Mouse (Mus musculus) heart, embryonic 16.5 days (tissue): ENCODE measurements around the gene Zfp607b. TPM values are rescaled to one million over a fixed set of nuclear protein-coding genes. Genes with fewer than 3 reads are reported as not detected.

Experiments used
- ATAC-seq: fragments of 200-750 bp; cut with Nextera tagmentation; replicated peaks from 2 replicates; pipeline ENCODE4 v1.8.0; 2017; ENCODE audit warnings: moderate number of reproducible peaks; ENCODE audit not compliant: insufficient read depth, low FRiP score; ENCODE audit errors: extremely low read depth
- H3K27ac ChIP-seq: fragments of 300-500 bp; sonication (generic); 2 replicates; pipeline ENCODE4 v1.5.1; 2014; ENCODE audit warnings: mild to moderate bottlenecking, low read length, control low read depth, moderate library complexity
- H3K27me3 ChIP-seq: fragments of 300-500 bp; sonication (generic); 2 replicates; pipeline ENCODE4 v1.6.1; 2014; ENCODE audit warnings: low read length, mixed read lengths; ENCODE audit not compliant: control insufficient read depth, insufficient read depth
- H3K36me3 ChIP-seq: fragments of 300-500 bp; sonication (generic); 2 replicates; pipeline ENCODE4 v1.6.1; 2014; ENCODE audit not compliant: control insufficient read depth, insufficient read depth
- H3K4me1 ChIP-seq: fragments of 300-500 bp; sonication (generic); 2 replicates; pipeline ENCODE4 v1.6.1; 2014; ENCODE audit warnings: low read length, mixed read lengths; ENCODE audit not compliant: control insufficient read depth, insufficient read depth
- H3K4me2 ChIP-seq: fragments of 300-500 bp; sonication (generic); 2 replicates; pipeline ENCODE4 v1.6.1; 2014; ENCODE audit warnings: low read depth, mild to moderate bottlenecking, control low read depth, low read length
- H3K4me3 ChIP-seq: fragments of 300-500 bp; sonication (generic); 2 replicates; pipeline ENCODE4 v1.5.1; 2014; ENCODE audit warnings: mild to moderate bottlenecking, control low read depth, low read length
- H3K9ac ChIP-seq: fragments of 300-500 bp; sonication (generic); 2 replicates; pipeline ENCODE4 v1.6.1; 2014; ENCODE audit warnings: low read length, control low read depth
- H3K9me3 ChIP-seq: fragments of 300-500 bp; sonication (generic); replicated peaks from 2 replicates; pipeline ENCODE4 v1.6.1; 2016; ENCODE audit warnings: low read length; ENCODE audit not compliant: control insufficient read depth
- WGBS: fragments of 180-500 bp; shearing (Covaris S2); extraction: QIAGEN DNeasy Blood & Tissue Kit; methylation state at CpG from one replicate; pipeline ENCODE4 v1.1.7; 2014; 5-methylcytosine and 5-hydroxymethylcytosine counted together
- polyA plus RNA-seq: library from polyadenylated mRNA; unstranded; fragments of >200 nt; fragmentation: Nextera tagmentation; extraction: Ambion mirVana; gene quantifications from 2 replicates; pipeline ENCODE4 v1.2.1, GENCODE M21; 2015

Zfp607b gene
- polyA plus RNA-seq, 1 experiment from 2014 or later, result 3.0 TPM

DNA sequence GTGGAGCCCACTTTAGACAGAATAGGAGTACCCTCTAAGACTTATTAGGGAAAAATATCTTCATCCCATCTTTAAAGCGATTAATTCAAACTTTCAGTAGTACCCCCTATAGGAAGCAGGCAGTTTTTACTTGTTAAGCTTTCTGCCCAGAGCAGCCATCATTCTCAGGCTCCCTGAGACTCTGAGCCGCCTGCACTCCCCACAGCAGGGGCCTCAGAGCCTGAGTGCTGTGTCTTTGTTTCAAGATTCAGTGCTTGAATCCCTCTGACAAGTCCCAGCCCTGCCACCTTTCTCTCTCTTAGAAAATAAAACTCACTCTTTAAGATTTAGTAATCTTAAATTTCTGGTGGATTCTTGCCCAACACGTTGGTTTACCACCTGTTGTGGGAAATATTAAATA lies 7.6 kb downstream of the Zfp607b start:
- no peaks in the 10 kb centered on the region for H3K9me3 ChIP-seq
- no peak for ATAC-seq
- H3K4me3 ChIP-seq, result no peak overlapping the region
- no peak overlapping the region for H3K9ac ChIP-seq
- H3K4me2 ChIP-seq, result no peak overlapping the region
- H3K27ac ChIP-seq, result no peak overlapping the region
- WGBS, result 45% methylated on average over 3 of the region's 3 CpGs
- H3K36me3 ChIP-seq, result no peaks in the 10 kb centered on the region
- no peaks in the 10 kb centered on the region for H3K4me1 ChIP-seq
- H3K27me3 ChIP-seq, result no peaks in the 10 kb centered on the region

DNA sequence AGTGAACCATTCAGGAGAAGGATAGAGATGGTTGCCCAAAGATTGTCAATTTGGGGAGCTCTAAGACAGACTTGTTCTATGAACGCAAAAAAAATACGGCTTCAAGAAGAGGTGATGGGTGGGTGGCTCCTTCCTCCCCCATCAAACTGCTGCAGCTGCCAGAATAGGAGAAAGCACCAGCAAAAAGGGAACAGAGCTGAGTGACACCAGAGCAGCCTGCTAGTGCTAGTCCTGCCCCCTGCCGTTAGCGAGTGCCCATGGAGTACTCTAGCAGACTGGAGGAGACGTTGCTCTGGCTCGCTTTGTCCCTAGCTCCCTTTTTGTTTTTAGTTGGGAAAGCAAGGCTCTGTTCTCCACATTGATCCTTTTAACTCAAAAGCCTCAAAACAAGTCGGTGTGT lies 21.3 kb downstream of the Zfp607b start:
- no peak for ATAC-seq
- Histone ChIP-seq H3K27ac (no peak overlapping the region), H3K4me2 (no peak overlapping the region), H3K9me3 (peaks cover 6% of the 10 kb centered on the region), H3K4me1 (no peaks in the 10 kb centered on the region), H3K9ac (no peak overlapping the region), H3K36me3 (no peaks in the 10 kb centered on the region), H3K27me3 (no peaks in the 10 kb centered on the region), H3K4me3 (no peak overlapping the region)
- 83% methylated on average over 7 of the region's 7 CpGs for WGBS

DNA sequence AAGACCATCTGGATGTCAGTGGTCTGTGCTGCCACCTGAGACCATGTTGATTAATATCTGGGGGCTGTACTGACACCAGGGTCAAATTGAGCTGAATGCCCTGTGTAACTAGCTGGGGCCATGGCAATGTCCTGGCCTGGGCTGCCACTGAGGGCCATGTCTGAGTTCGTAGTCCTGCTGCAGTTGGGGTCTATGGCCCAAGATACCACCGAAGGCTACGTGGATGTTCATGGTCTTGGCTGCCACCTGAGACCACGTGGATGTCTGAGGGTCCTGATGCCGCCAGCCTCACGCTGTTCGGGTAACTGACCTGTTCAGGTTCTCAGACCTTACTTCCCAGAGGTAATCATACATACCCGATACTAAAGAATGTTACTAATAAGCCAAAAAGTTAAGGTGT lies 32.8 kb downstream of the Zfp607b start:
- H3K27ac ChIP-seq, result no peak overlapping the region
- H3K36me3 ChIP-seq, result no peaks in the 10 kb centered on the region
- H3K9ac ChIP-seq, result no peak overlapping the region
- H3K4me1 ChIP-seq, result no peaks in the 10 kb centered on the region
- H3K9me3 ChIP-seq, result no peaks in the 10 kb centered on the region
- H3K4me2 ChIP-seq, result no peak overlapping the region
- no peak for ATAC-seq
- no peaks in the 10 kb centered on the region for H3K27me3 ChIP-seq
- 86% methylated on average over 8 of the region's 8 CpGs for WGBS
- no peak overlapping the region for H3K4me3 ChIP-seq

DNA sequence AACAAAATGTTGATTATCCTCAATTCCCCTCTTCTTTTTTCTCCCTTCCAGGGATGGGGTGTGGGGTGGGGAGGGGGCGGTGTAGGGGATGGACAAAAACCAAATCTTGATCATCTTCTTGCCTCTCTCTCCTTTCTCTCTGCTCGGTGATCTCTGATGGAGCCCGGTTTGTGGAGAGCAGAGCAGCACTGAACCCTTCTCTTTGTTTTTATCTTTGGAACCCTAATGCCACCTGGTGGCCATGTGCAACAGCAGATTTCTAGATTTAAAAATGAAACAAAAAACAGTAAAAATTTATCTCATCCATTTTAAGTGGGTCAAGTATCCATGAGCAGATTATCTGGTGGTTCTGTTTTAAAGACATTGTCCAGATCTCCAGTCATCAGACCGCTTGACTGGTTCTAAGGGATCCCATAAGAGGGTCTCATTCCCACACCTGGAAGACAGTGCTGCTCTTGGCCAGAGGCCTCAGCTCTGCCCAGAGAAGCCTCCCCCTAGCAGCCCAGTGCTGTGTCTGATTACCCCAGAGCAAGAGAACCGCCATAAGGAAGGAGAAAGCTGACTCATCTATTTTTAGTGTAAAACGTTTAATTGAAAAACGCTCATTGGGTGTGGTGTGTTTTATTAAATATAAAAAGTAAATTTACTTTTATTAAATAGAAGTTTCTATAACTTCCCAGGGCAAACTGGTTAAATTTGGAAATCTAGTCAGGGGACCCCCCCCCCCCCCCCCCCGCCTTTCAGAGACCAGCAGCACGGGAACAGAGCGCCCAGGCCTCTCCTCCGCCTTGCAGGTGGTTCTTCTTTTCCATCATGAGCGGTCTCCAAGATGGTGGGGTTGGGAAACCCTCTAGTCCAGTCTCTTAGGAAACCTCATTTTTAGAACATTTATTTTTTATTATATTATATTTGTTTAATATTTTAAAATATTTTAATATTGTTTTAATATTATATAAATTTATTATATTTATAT lies 36.7 kb downstream of the Zfp607b start:
- H3K4me2 ChIP-seq, result no peak overlapping the region
- peak; percentile 52; the same call in 1 of the 2 replicates for ATAC-seq
- no peaks in the 10 kb centered on the region for H3K27me3 ChIP-seq
- 37% methylated on average over 12 of the region's 12 CpGs for WGBS
- no peak overlapping the region for H3K9ac ChIP-seq
- H3K4me3 ChIP-seq, result no peak overlapping the region
- no peaks in the 10 kb centered on the region for H3K36me3 ChIP-seq
- H3K27ac ChIP-seq, result no peak overlapping the region
- no peaks in the 10 kb centered on the region for H3K9me3 ChIP-seq
- H3K4me1 ChIP-seq, result no peaks in the 10 kb centered on the region

DNA sequence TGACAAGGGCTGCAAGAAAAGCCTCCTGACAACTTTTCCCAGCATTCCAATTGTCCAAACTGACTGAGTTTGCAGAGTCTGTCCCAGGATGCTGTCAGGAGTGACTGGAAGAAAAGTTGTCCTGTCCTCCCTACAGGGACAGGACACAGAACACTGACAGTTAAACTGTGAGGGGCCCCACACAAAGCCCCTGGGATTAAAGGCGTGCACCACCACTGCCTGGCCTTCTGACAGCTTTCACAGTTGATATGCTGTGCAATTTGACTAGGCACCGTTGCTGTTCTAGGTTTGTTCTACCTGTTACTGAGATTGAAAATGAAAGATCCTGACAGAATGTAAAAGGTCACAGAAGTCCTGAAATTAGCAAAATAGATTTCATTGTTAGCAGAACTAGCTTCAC lies 38.3 kb downstream of the Zfp607b start:
- Histone ChIP-seq H3K4me3 (no peak overlapping the region), H3K27ac (no peak overlapping the region), H3K27me3 (no peaks in the 10 kb centered on the region), H3K4me1 (peaks cover 6% of the 10 kb centered on the region), H3K36me3 (no peaks in the 10 kb centered on the region), H3K9ac (no peak overlapping the region), H3K9me3 (no peaks in the 10 kb centered on the region), H3K4me2 (no peak overlapping the region)
- ATAC-seq, result no peak
- WGBS, result 40% methylated on average over 2 of the region's 2 CpGs

DNA sequence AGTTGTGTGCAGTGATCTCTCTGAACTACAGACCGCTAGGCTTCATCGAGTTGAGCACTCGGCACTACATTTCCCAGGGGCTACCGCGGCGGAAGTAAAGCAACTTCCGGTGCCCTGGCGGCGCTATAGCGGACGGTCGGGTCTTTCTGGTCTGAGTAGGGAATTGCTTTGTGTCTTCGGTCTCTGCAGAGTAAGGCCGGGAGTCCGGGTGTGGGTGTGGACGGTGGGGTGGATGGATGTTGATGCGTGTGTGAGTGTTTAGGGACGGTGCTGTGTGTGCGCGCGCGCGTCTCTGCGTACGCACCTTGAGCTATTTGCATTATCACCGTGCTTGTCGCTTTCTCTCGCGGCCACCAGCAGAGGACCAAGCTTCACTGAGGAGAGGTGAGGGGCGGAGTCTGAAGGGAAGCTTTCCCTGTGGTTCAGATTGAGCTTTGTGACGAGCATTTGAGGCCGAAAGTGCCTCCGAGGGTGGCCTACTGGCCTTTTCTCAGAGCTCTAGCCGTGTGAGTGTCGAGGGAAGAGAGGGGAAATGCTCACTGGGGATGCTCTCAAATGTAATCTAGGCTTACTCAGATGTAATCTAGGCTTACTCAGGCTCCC lies 42.2 kb downstream of the Zfp607b start, which contains the start of gene Zfp60:
Gene Zfp60 (plus strand): TSS at position 109 of the 603 bp plus-strand sequence.
- Histone ChIP-seq H3K36me3 (no peaks in the 10 kb centered on the region), H3K27me3 (no peaks in the 10 kb centered on the region), H3K4me1 (peaks cover 14% of the 10 kb centered on the region), H3K9me3 (no peaks in the 10 kb centered on the region), H3K9ac (peak within 1 kb of the TSS; percentile 80), H3K4me3 (peak within 1 kb of the TSS; percentile 66), H3K4me2 (peak within 1 kb of the TSS; percentile 93), H3K27ac (peak within 1 kb of the TSS; percentile 86)
- ATAC-seq, result peak; percentile 93
- WGBS, result under 1% methylated on average over 35 of the region's 35 CpGs

DNA sequence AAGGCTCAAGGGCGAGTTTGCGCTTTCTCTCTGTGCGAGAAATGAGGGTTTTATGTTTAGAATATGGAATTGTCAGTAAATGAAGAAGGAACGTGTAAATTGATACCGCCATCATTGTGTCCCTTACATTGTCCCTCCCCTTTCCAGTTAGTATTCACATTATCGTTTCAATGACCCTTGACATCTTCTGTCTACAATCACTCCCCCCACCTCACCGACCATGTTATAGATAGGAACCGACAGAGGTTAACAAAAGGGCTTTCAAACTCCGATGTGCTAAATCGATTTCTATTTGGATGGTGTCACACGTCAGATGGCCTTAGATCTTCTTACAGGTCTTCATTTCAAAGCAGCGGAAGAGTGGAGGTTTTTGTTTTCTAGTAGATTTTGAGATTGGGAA lies 42.8 kb downstream of the Zfp607b start:
- Histone ChIP-seq H3K4me3 (peak overlapping the region; percentile 66), H3K4me1 (peaks cover 14% of the 10 kb centered on the region), H3K27ac (peak overlapping the region; percentile 86), H3K4me2 (peak overlapping the region; percentile 93), H3K9ac (peak overlapping the region; percentile 80), H3K9me3 (no peaks in the 10 kb centered on the region), H3K27me3 (no peaks in the 10 kb centered on the region), H3K36me3 (no peaks in the 10 kb centered on the region)
- no peak for ATAC-seq
- WGBS, result 10% methylated on average over 12 of the region's 12 CpGs

DNA sequence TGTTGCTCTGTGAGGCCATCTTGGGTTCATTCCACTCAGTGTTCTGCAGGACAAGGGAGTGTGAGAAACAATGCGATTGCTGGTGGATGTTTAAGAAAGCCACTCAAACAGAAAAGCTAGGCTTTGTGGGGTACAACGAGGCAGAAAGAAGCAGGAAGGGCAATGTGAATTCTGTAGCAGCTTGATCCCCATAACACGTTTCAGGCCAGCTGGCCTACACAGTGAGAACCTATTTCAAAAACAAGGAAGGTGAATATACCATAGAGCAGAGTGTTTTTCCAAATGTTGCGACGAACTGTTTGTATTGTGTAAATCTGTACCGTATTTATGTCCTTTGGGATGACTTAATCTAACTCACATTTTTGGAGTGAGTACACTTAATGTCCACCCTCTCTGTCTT lies 43.4 kb downstream of the Zfp607b start:
- 83% methylated on average over 6 of the region's 6 CpGs for WGBS

DNA sequence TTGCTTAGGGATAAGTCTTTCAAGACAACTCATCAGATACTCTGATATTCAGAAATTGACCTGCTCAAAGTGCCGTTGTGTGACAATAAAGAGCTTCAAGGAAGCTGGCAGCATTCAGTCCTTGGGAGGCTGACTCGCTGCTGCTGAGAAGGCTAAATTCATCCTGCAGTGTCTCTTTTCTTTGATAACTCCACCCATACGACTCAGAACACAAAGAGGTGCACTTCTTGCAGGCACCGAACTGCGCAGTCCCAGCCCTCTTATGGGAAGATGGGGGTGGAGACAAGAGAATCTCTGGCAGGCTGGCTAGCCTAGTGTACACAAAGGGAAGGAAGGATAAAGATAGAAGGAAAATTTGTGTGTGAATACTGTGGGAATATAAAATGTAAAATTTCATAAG lies 46.3 kb downstream of the Zfp607b start:
- Histone ChIP-seq H3K27me3 (no peaks in the 10 kb centered on the region), H3K9ac (no peak overlapping the region), H3K4me2 (no peak overlapping the region), H3K9me3 (no peaks in the 10 kb centered on the region), H3K4me3 (no peak overlapping the region), H3K4me1 (peaks cover 14% of the 10 kb centered on the region), H3K27ac (no peak overlapping the region), H3K36me3 (peaks cover 15% of the 10 kb centered on the region)
- WGBS, result 75% methylated on average over 5 of the region's 5 CpGs
- ATAC-seq, result no peak

More for the DNA sequence above, 43.4 kb downstream of the Zfp607b start:
- Histone ChIP-seq H3K4me3 (peak overlapping the region; percentile 66), H3K36me3 (no peaks in the 10 kb centered on the region), H3K27ac (no peak overlapping the region), H3K27me3 (no peaks in the 10 kb centered on the region), H3K9ac (no peak overlapping the region), H3K4me2 (peak overlapping the region; percentile 93), H3K4me1 (peaks cover 14% of the 10 kb centered on the region), H3K9me3 (no peaks in the 10 kb centered on the region)
- ATAC-seq, result no peak
